Mouse (Mus musculus) neural tube, embryonic 13.5 days (tissue): ENCODE measurements around the gene Scaper. TPM values are rescaled to one million over a fixed set of nuclear protein-coding genes. Genes with fewer than 3 reads are reported as not detected.

Experiments
- ATAC-seq: fragments of 200-750 bp; cut with Nextera tagmentation; 2 replicates; pipeline ENCODE4 v1.8.0; 2017; ENCODE audit warnings: low read depth, mild to moderate bottlenecking, moderate TSS enrichment, moderate library complexity
- H3K27ac ChIP-seq: fragments of 300-500 bp; sonication (generic); replicated peaks from 2 replicates; pipeline ENCODE4 v1.5.1; 2015; ENCODE audit warnings: moderate library complexity, mild to moderate bottlenecking, inconsistent platforms
- H3K27me3 ChIP-seq: fragments of 300-500 bp; sonication (generic); 2 replicates; pipeline ENCODE4 v1.6.1; 2015; ENCODE audit warnings: mild to moderate bottlenecking, inconsistent platforms
- H3K36me3 ChIP-seq: fragments of 300-500 bp; sonication (generic); 2 replicates; pipeline ENCODE4 v1.6.1; 2015; ENCODE audit warnings: mild to moderate bottlenecking, inconsistent platforms
- H3K4me1 ChIP-seq: fragments of 300-500 bp; sonication (generic); replicated peaks from 2 replicates; pipeline ENCODE4 v1.6.1; 2015; ENCODE audit warnings: inconsistent platforms
- H3K4me2 ChIP-seq: fragments of 300-500 bp; sonication (generic); 2 replicates; pipeline ENCODE4 v1.6.1; 2015; ENCODE audit warnings: inconsistent platforms, mild to moderate bottlenecking, moderate library complexity
- H3K4me3 ChIP-seq: fragments of 300-500 bp; sonication (generic); 2 replicates; pipeline ENCODE4 v1.5.1; 2015; ENCODE audit warnings: mild to moderate bottlenecking, inconsistent platforms
- H3K9ac ChIP-seq: fragments of 300-500 bp; sonication (generic); 2 replicates; pipeline ENCODE4 v1.6.1; 2015; ENCODE audit warnings: moderate library complexity, mild to moderate bottlenecking, inconsistent platforms
- H3K9me3 ChIP-seq: fragments of 300-500 bp; sonication (generic); 2 replicates; pipeline ENCODE4 v1.6.1; 2016; ENCODE audit warnings: inconsistent platforms
- WGBS: fragments of 180-500 bp; shearing (Covaris S2); methylation state at CpG from one replicate; pipeline ENCODE4 v1.1.7; 2015; 5-methylcytosine and 5-hydroxymethylcytosine counted together
- polyA plus RNA-seq: library from polyadenylated mRNA; unstranded; fragments of >200 nt; fragmentation: Nextera tagmentation; extraction: Ambion mirVana; gene quantifications from 2 replicates; pipeline ENCODE4 v1.2.1, GENCODE M21; 2015

Gene Scaper
- polyA plus RNA-seq = 33.0 and 34.9 TPM in 2 replicates

GRCm38 (mm10) chr9:55937664-55938617 lies at the start of gene Scaper:
TSS of gene Scaper (minus strand) at chr9:55938119.
- peak within 1 kb of the TSS; percentile 81 for H3K4me3 ChIP-seq
- peak; percentile 98 for ATAC-seq
- 2% methylated on average over 58 of the region's 60 CpGs for WGBS

GRCm38 (mm10) chr9:55946819-55947218 lies 8.9 kb upstream of the Scaper start:
- Histone ChIP-seq H3K4me2 (no peak overlapping the region), H3K36me3 (no peaks in the 10 kb centered on the region), H3K9me3 (no peaks in the 10 kb centered on the region), H3K27me3 (no peaks in the 10 kb centered on the region), H3K27ac (no peak overlapping the region), H3K4me3 (no peak overlapping the region), H3K4me1 (no peaks in the 10 kb centered on the region), H3K9ac (no peak overlapping the region)
- ATAC-seq = no peak
- WGBS = 21% methylated on average over 1 of the region's 1 CpGs

More at GRCm38 (mm10) chr9:55937664-55938617, at the start of gene Scaper:
- Histone ChIP-seq H3K27ac (peak within 1 kb of the TSS; percentile 89), H3K9ac (peak within 1 kb of the TSS; percentile 89), H3K27me3 (no peaks in the 10 kb centered on the region), H3K4me1 (peaks cover 25% of the 10 kb centered on the region), H3K9me3 (no peaks in the 10 kb centered on the region), H3K36me3 (no peaks in the 10 kb centered on the region), H3K4me2 (peak within 1 kb of the TSS; percentile 73)

GRCm38 (mm10) chr9:55941356-55941755 lies 3.4 kb upstream of the Scaper start:
- Histone ChIP-seq H3K27me3 (no peaks in the 10 kb centered on the region), H3K9me3 (no peaks in the 10 kb centered on the region), H3K9ac (no peak overlapping the region), H3K4me3 (no peak overlapping the region), H3K4me2 (no peak overlapping the region), H3K4me1 (peaks cover 22% of the 10 kb centered on the region), H3K27ac (no peak overlapping the region), H3K36me3 (no peaks in the 10 kb centered on the region)
- ATAC-seq = no peak

GRCm38 (mm10) chr9:55938618-55938985 lies 683 bp upstream of the Scaper start:
- WGBS = 63% methylated on average over 6 of the region's 6 CpGs
- no peaks in the 10 kb centered on the region for H3K9me3 ChIP-seq
- H3K4me1 ChIP-seq = peaks cover 25% of the 10 kb centered on the region
- no peaks in the 10 kb centered on the region for H3K27me3 ChIP-seq
- no peaks in the 10 kb centered on the region for H3K36me3 ChIP-seq
- peak overlapping the region; percentile 73 for H3K4me2 ChIP-seq
- 0 out of 2 replicates have a peak, but pooled peaks have one; percentile 4 for ATAC-seq
- peak overlapping the region; percentile 89 for H3K9ac ChIP-seq
- no peak overlapping the region for H3K27ac ChIP-seq
- H3K4me3 ChIP-seq = peak overlapping the region; percentile 81

- ATAC-seq = peak; percentile 2; the same call in 1 of the 2 replicates
- Histone ChIP-seq H3K27me3 (no peaks in the 10 kb centered on the region), H3K9me3 (no peaks in the 10 kb centered on the region), H3K36me3 (no peaks in the 10 kb centered on the region), H3K4me3 (peak overlapping the region; percentile 81), H3K4me1 (peaks cover 25% of the 10 kb centered on the region), H3K27ac (peak overlapping the region; percentile 89), H3K4me2 (peak overlapping the region; percentile 73), H3K9ac (peak overlapping the region; percentile 89)
- 38% methylated on average over 5 of the region's 5 CpGs for WGBS
Measured at GRCm38 (mm10) chr9:55937224-55937663, 675 bp downstream of the Scaper start.

- WGBS = 89% methylated on average over 1 of the region's 1 CpGs
- Histone ChIP-seq H3K27me3 (no peaks in the 10 kb centered on the region), H3K4me2 (no peak overlapping the region), H3K4me1 (peaks cover 13% of the 10 kb centered on the region), H3K36me3 (no peaks in the 10 kb centered on the region), H3K27ac (no peak overlapping the region), H3K9me3 (no peaks in the 10 kb centered on the region), H3K9ac (no peak overlapping the region), H3K4me3 (no peak overlapping the region)
- no peak for ATAC-seq
Measured at GRCm38 (mm10) chr9:55932482-55932881, 5.4 kb downstream of the Scaper start.

- no peaks in the 10 kb centered on the region for H3K9me3 ChIP-seq
- no peaks in the 10 kb centered on the region for H3K27me3 ChIP-seq
- no peak overlapping the region for H3K27ac ChIP-seq
- no peak overlapping the region for H3K9ac ChIP-seq
- H3K36me3 ChIP-seq = no peaks in the 10 kb centered on the region
- no peak overlapping the region for H3K4me3 ChIP-seq
- no peak overlapping the region for H3K4me2 ChIP-seq
- H3K4me1 ChIP-seq = no peaks in the 10 kb centered on the region
- no peak for ATAC-seq
- 65% methylated on average over 3 of the region's 3 CpGs for WGBS
Measured at GRCm38 (mm10) chr9:55918579-55918978, 19.3 kb downstream of the Scaper start.

GRCm38 (mm10) chr9:55916751-55917150 lies 21.2 kb downstream of the Scaper start:
- no peak for ATAC-seq
- Histone ChIP-seq H3K9me3 (no peaks in the 10 kb centered on the region), H3K9ac (no peak overlapping the region), H3K27me3 (no peaks in the 10 kb centered on the region), H3K36me3 (no peaks in the 10 kb centered on the region), H3K4me2 (no peak overlapping the region), H3K27ac (no peak overlapping the region), H3K4me1 (no peaks in the 10 kb centered on the region), H3K4me3 (no peak overlapping the region)

GRCm38 (mm10) chr9:55911481-55911880 lies 26.4 kb downstream of the Scaper start:
- Histone ChIP-seq H3K9me3 (no peaks in the 10 kb centered on the region), H3K4me1 (no peaks in the 10 kb centered on the region), H3K27me3 (no peaks in the 10 kb centered on the region), H3K4me3 (no peak overlapping the region), H3K4me2 (no peak overlapping the region), H3K9ac (no peak overlapping the region), H3K36me3 (peaks cover 21% of the 10 kb centered on the region), H3K27ac (no peak overlapping the region)
- WGBS = 89% methylated on average over 2 of the region's 2 CpGs
- ATAC-seq = no peak

GRCm38 (mm10) chr9:55902964-55903363 lies 35.0 kb downstream of the Scaper start:
- 70% methylated on average over 2 of the region's 2 CpGs for WGBS
- Histone ChIP-seq H3K9ac (no peak overlapping the region), H3K27me3 (no peaks in the 10 kb centered on the region), H3K36me3 (peaks cover 2% of the 10 kb centered on the region; the same call in 1 of the 2 replicates), H3K4me2 (no peak overlapping the region), H3K27ac (0 out of 2 replicates have a peak overlapping the region, but pooled peaks have one; percentile 19), H3K9me3 (no peaks in the 10 kb centered on the region), H3K4me3 (no peak overlapping the region), H3K4me1 (0 out of 2 replicates have a peak, but pooled peaks cover 4% of the 10 kb centered on the region)
- ATAC-seq = no peak

- 76% methylated on average over 3 of the region's 3 CpGs for WGBS
- Histone ChIP-seq H3K4me3 (no peak overlapping the region), H3K4me2 (no peak overlapping the region), H3K27ac (no peak overlapping the region), H3K27me3 (no peaks in the 10 kb centered on the region), H3K9ac (no peak overlapping the region), H3K4me1 (0 out of 2 replicates have a peak, but pooled peaks cover 4% of the 10 kb centered on the region), H3K9me3 (no peaks in the 10 kb centered on the region), H3K36me3 (no peaks in the 10 kb centered on the region)
- no peak for ATAC-seq
Measured at GRCm38 (mm10) chr9:55901588-55901987, 36.3 kb downstream of the Scaper start.

GRCm38 (mm10) chr9:55900531-55900930 lies 37.4 kb downstream of the Scaper start:
- Histone ChIP-seq H3K4me1 (0 out of 2 replicates have a peak, but pooled peaks cover 4% of the 10 kb centered on the region), H3K9ac (no peak overlapping the region), H3K9me3 (no peaks in the 10 kb centered on the region), H3K4me2 (no peak overlapping the region), H3K4me3 (no peak overlapping the region), H3K36me3 (no peaks in the 10 kb centered on the region), H3K27me3 (no peaks in the 10 kb centered on the region), H3K27ac (no peak overlapping the region)
- 56% methylated on average over 3 of the region's 4 CpGs for WGBS
- no peak for ATAC-seq
